Mouse (Mus musculus) cortical plate, adult 2 months (tissue): ENCODE results near the gene Ctnnb1.

Experiments used
- CTCF ChIP-seq: fragments of 200-500 bp; IDR thresholded peaks from 2 replicates; pipeline ENCODE4 v1.5.1; 2011; ENCODE audit warnings: mild to moderate bottlenecking, control low read depth, low read length; ENCODE audit not compliant: insufficient read depth; ENCODE audit errors: extremely low read depth
- POLR2A ChIP-seq: fragments of 200-500 bp; IDR thresholded peaks from 2 replicates; pipeline ENCODE4 v1.6.1; 2011; ENCODE audit warnings: mild to moderate bottlenecking, low read length, control low read depth; ENCODE audit not compliant: insufficient read depth; ENCODE audit errors: extremely low read depth

GRCm38 (mm10) chr9:120930021-120930420 lies 1.0 kb downstream of the Ctnnb1 start:
- TF ChIP-seq CTCF (no peak), POLR2A (no peak)
